Mouse (Mus musculus) embryonic facial prominence, embryonic 14.5 days (tissue): ENCODE data around the gene Jak3. TPM values are rescaled to one million over a fixed set of nuclear protein-coding genes. Genes with fewer than 3 reads are reported as not detected.
A peak's percentile ranks its signal among the peaks of the same experiment; 100 is the strongest.

Experiments used
- ATAC-seq: fragments of 200-750 bp; cut with Nextera tagmentation; 2 replicates; pipeline ENCODE4 v1.8.0; 2017; ENCODE audit warnings: low read depth, moderate number of reproducible peaks, moderate TSS enrichment
- DNase-seq: peaks from one replicate; pipeline ENCODE4 v3.0.0-alpha.2; 2015; ENCODE audit warnings: low spot score
- H3K27ac ChIP-seq: fragments of 300-500 bp; sonication (generic); replicated peaks from 2 replicates; pipeline ENCODE4 v1.5.1; 2014; ENCODE audit warnings: low read depth, mild to moderate bottlenecking, low read length, moderate library complexity
- H3K27me3 ChIP-seq: fragments of 300-500 bp; sonication (generic); replicated peaks from 2 replicates; pipeline ENCODE4 v1.6.1; 2014; ENCODE audit warnings: low read length; ENCODE audit not compliant: control insufficient read depth, insufficient read depth
- H3K36me3 ChIP-seq: fragments of 300-500 bp; sonication (generic); 2 replicates; pipeline ENCODE4 v1.6.1; 2014; ENCODE audit warnings: low read length, mixed read lengths; ENCODE audit not compliant: control insufficient read depth, insufficient read depth
- H3K4me1 ChIP-seq: fragments of 300-500 bp; sonication (generic); 2 replicates; pipeline ENCODE4 v1.6.1; 2014; ENCODE audit warnings: antibody characterized with exemption, low read length; ENCODE audit not compliant: control insufficient read depth, insufficient read depth
- H3K4me2 ChIP-seq: fragments of 300-500 bp; sonication (generic); 2 replicates; pipeline ENCODE4 v1.6.1; 2014; ENCODE audit warnings: low read depth, mild to moderate bottlenecking, low read length, moderate library complexity, mixed read lengths
- H3K4me3 ChIP-seq: fragments of 300-500 bp; sonication (generic); 2 replicates; pipeline ENCODE4 v1.5.1; 2014; ENCODE audit warnings: low read depth, mild to moderate bottlenecking, low read length
- H3K9ac ChIP-seq: fragments of 300-500 bp; sonication (generic); 2 replicates; pipeline ENCODE4 v1.6.1; 2014; ENCODE audit warnings: low read depth, mild to moderate bottlenecking, low read length, moderate library complexity, mixed read lengths
- H3K9me3 ChIP-seq: fragments of 300-500 bp; sonication (generic); 2 replicates; pipeline ENCODE4 v1.6.1; 2016; ENCODE audit warnings: low read length; ENCODE audit not compliant: control insufficient read depth
- WGBS: fragments of 180-500 bp; shearing (Covaris S2); extraction: QIAGEN DNeasy Blood & Tissue Kit; methylation state at CpG from one replicate; pipeline ENCODE4 v1.1.7; 2014; 5-methylcytosine and 5-hydroxymethylcytosine counted together
- polyA plus RNA-seq: library from polyadenylated mRNA; unstranded; fragments of >200 nt; fragmentation: Nextera tagmentation; extraction: Ambion mirVana; gene quantifications from 2 replicates; pipeline ENCODE4 v1.2.1, GENCODE M21; 2014

Jak3 gene
- polyA plus RNA-seq, 1 experiment from 2014 or later: 5.2 TPM

GRCm38 (mm10) chr8:71717096-71717495 is 41.0 kb downstream of the Jak3 start:
- Histone ChIP-seq H3K4me3 (no peak overlapping the region), H3K27me3 (no peaks in the 10 kb centered on the region), H3K36me3 (no peaks in the 10 kb centered on the region), H3K9ac (no peak overlapping the region), H3K4me2 (no peak overlapping the region), H3K4me1 (no peaks in the 10 kb centered on the region), H3K27ac (no peak overlapping the region), H3K9me3 (no peaks in the 10 kb centered on the region)
- ATAC-seq: no peak
- WGBS: 82% methylated on average over 11 of the region's 12 CpGs
- DNase-seq: no peak

- ATAC-seq (no peak), DNase-seq (no peak)
- Histone ChIP-seq H3K4me2 (no peak overlapping the region), H3K9me3 (no peaks in the 10 kb centered on the region), H3K27ac (no peak overlapping the region), H3K36me3 (no peaks in the 10 kb centered on the region), H3K4me1 (no peaks in the 10 kb centered on the region), H3K27me3 (no peaks in the 10 kb centered on the region), H3K9ac (no peak overlapping the region), H3K4me3 (no peak overlapping the region)
- WGBS: 40% methylated on average over 3 of the region's 3 CpGs
Observed at GRCm38 (mm10) chr8:71718252-71718651, 42.2 kb downstream of the Jak3 start.

GRCm38 (mm10) chr8:71719218-71719617 is 43.1 kb downstream of the Jak3 start:
- H3K27ac ChIP-seq: no peak overlapping the region
- H3K36me3 ChIP-seq: no peaks in the 10 kb centered on the region
- H3K4me2 ChIP-seq: no peak overlapping the region
- H3K9ac ChIP-seq: no peak overlapping the region
- ATAC-seq (no peak), DNase-seq (no peak)
- 60% methylated on average over 4 of the region's 4 CpGs for WGBS
- no peaks in the 10 kb centered on the region for H3K4me1 ChIP-seq
- H3K27me3 ChIP-seq: peaks cover 1% of the 10 kb centered on the region; the same call in 1 of the 2 replicates
- no peaks in the 10 kb centered on the region for H3K9me3 ChIP-seq
- no peak overlapping the region for H3K4me3 ChIP-seq

GRCm38 (mm10) chr8:71719928-71720457 is 43.9 kb downstream of the Jak3 start:
- peak; percentile 48; the same call in 1 of the 2 replicates for ATAC-seq
- peaks cover 5% of the 10 kb centered on the region for H3K27me3 ChIP-seq
- H3K27ac ChIP-seq: no peak overlapping the region
- H3K9me3 ChIP-seq: no peaks in the 10 kb centered on the region
- no peak overlapping the region for H3K4me2 ChIP-seq
- peak; percentile 66 for DNase-seq
- H3K36me3 ChIP-seq: no peaks in the 10 kb centered on the region
- no peaks in the 10 kb centered on the region for H3K4me1 ChIP-seq
- no peak overlapping the region for H3K4me3 ChIP-seq
- H3K9ac ChIP-seq: no peak overlapping the region
- WGBS: 38% methylated on average over 7 of the region's 7 CpGs

GRCm38 (mm10) chr8:71723047-71723551 is 47.0 kb downstream of the Jak3 start:
- no peak overlapping the region for H3K27ac ChIP-seq
- 46% methylated on average over 14 of the region's 14 CpGs for WGBS
- DNase-seq (no peak), ATAC-seq (no peak)
- no peak overlapping the region for H3K9ac ChIP-seq
- no peaks in the 10 kb centered on the region for H3K9me3 ChIP-seq
- H3K4me1 ChIP-seq: no peaks in the 10 kb centered on the region
- no peak overlapping the region for H3K4me2 ChIP-seq
- peaks cover 18% of the 10 kb centered on the region for H3K27me3 ChIP-seq
- H3K4me3 ChIP-seq: no peak overlapping the region
- no peaks in the 10 kb centered on the region for H3K36me3 ChIP-seq

GRCm38 (mm10) chr8:71724389-71724788 is 48.3 kb downstream of the Jak3 start:
- no peak overlapping the region for H3K4me2 ChIP-seq
- no peak overlapping the region for H3K9ac ChIP-seq
- H3K9me3 ChIP-seq: no peaks in the 10 kb centered on the region
- WGBS: 70% methylated on average over 4 of the region's 4 CpGs
- peaks cover 22% of the 10 kb centered on the region for H3K27me3 ChIP-seq
- H3K4me1 ChIP-seq: peaks cover 5% of the 10 kb centered on the region; the same call in 1 of the 2 replicates
- ATAC-seq: no peak
- no peaks in the 10 kb centered on the region for H3K36me3 ChIP-seq
- H3K4me3 ChIP-seq: no peak overlapping the region
- no peak overlapping the region for H3K27ac ChIP-seq
- no peak for DNase-seq

- H3K27me3 ChIP-seq: peaks cover 22% of the 10 kb centered on the region
- H3K4me1 ChIP-seq: peaks cover 5% of the 10 kb centered on the region; the same call in 1 of the 2 replicates
- H3K36me3 ChIP-seq: no peaks in the 10 kb centered on the region
- H3K9ac ChIP-seq: peak within 1 kb of the TSS; percentile 63
- ATAC-seq: peak; percentile 85
- peak; percentile 92 for DNase-seq
- 2% methylated on average over 29 of the region's 54 CpGs for WGBS
- no peak within 1 kb of the TSS for H3K27ac ChIP-seq
- H3K4me3 ChIP-seq: peak within 1 kb of the TSS; percentile 55
- no peaks in the 10 kb centered on the region for H3K9me3 ChIP-seq
- H3K4me2 ChIP-seq: peak within 1 kb of the TSS; percentile 74
Observed at GRCm38 (mm10) chr8:71725122-71725924, 49.2 kb downstream of the Jak3 start, which contains the start of gene Fcho1. Fcho1 (minus strand) TSS chr8:71725716.

- Histone ChIP-seq H3K4me2 (peak overlapping the region; percentile 58), H3K36me3 (no peaks in the 10 kb centered on the region), H3K4me3 (peak overlapping the region; percentile 22), H3K9ac (0 out of 2 replicates have a peak overlapping the region, but pooled peaks have one; percentile 19), H3K4me1 (peaks cover 5% of the 10 kb centered on the region; the same call in 1 of the 2 replicates), H3K27me3 (peaks cover 22% of the 10 kb centered on the region), H3K9me3 (no peaks in the 10 kb centered on the region), H3K27ac (no peak overlapping the region)
- WGBS: 5% methylated on average over 18 of the region's 21 CpGs
- peak; percentile 45 for DNase-seq
- peak; percentile 45 for ATAC-seq
Observed at GRCm38 (mm10) chr8:71728240-71728785, 52.2 kb downstream of the Jak3 start.
